In the genomic region with DNA sequence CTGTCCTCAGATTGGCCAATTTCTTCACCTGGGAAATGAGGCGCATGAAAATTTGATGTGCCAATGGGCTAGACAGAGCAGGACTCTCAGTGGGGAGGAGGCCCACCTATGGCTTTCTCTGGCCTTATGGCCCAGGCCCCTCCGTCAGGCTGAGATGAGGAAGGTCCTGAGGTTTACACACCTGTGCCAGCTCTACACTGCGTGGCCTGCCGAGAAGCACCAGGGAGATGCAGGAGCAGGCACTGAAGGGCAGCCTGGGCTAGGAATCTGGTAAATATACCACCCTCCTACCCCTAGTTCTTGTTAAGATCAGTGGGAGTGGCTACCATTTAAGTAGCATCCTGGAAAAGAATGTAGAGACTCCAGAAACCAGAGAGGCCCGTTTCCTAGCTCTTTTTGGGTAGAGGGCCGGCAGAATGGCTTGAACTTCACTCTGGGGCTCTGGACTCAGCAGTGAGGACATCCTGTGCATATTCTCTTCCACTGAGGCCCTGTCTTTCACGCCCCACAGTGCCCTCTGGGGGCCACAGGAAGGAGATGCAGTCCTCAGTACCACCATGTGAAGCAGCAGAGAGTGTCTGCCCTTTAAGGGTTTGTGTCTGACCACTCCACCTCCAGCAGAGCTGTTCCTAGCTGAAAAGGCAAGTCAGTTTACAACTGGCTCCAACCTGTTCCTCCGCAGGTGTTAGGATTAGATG, we compare ENCODE assay signal across 9 mouse cellular contexts. TPM values are rescaled to one million over a fixed set of nuclear protein-coding genes. Genes with fewer than 3 reads are reported as not detected.
DNase-seq lines count a peak whose midpoint lies in the region; ATAC-seq and TF ChIP-seq lines count a peak whose summit lies in the region.
"Had no signal": no experiment of that assay in that cellular context is flagged by ENCODE, and none has a peak within 500 bp of the region (broad histone marks: within the 10 kb centered on the region; RNA-seq: fewer than 3 reads in every experiment).

No protein-coding gene starts in this region.

- H3K4me2 ChIP-seq in heart, embryonic 14.5 days (ENCODE audit: low read length): no peak overlapping the region
- H3K4me2 ChIP-seq in kidney, postnatal 0 days (ENCODE audit: low read length): no peak overlapping the region
- no peak overlapping the region for H3K4me2 ChIP-seq in liver, embryonic 11.5 days
- H3K4me2 ChIP-seq in stomach, embryonic 14.5 days (replicated peaks; ENCODE audit: low read depth, low read length): no peak overlapping the region
- H3K4me2 ChIP-seq: embryonic facial prominence, embryonic 15.5 days had no signal

- H3K27me3 ChIP-seq in heart, embryonic 14.5 days (ENCODE audit: control insufficient read depth, insufficient read depth, low read length): no peaks in the 10 kb centered on the region
- H3K27me3 ChIP-seq in kidney, postnatal 0 days (ENCODE audit: insufficient read depth, low read length): no peaks in the 10 kb centered on the region
- H3K27me3 ChIP-seq in liver, embryonic 11.5 days (replicated peaks; ENCODE audit: control insufficient read depth, insufficient read depth, low read length): no peaks in the 10 kb centered on the region
- H3K27me3 ChIP-seq in stomach, embryonic 14.5 days (ENCODE audit: control insufficient read depth, insufficient read depth, low read length): no peaks in the 10 kb centered on the region
- H3K27me3 ChIP-seq: embryonic facial prominence, embryonic 15.5 days had no signal

- peak; percentile 87 for DNase-seq in CD4-positive, CD25-positive, alpha-beta regulatory T cell, adult 2 months (ENCODE audit: low read depth, low spot score)
- DNase-seq in kidney, postnatal 0 days (ENCODE audit: low spot score): peak; percentile 89
- DNase-seq in liver, embryonic 11.5 days (ENCODE audit: low spot score): peak; percentile 67
- peak; percentile 72 for DNase-seq in neural tube, embryonic 10.5 days (ENCODE audit: extremely low spot score, low spot score)

- no peak overlapping the region for H3K9ac ChIP-seq in heart, embryonic 14.5 days (ENCODE audit: low read length)
- H3K9ac ChIP-seq in kidney, postnatal 0 days (ENCODE audit: low read depth, low read length): no peak overlapping the region
- H3K9ac ChIP-seq in liver, embryonic 11.5 days (ENCODE audit: low read depth, low read length): no peak overlapping the region
- H3K9ac ChIP-seq in stomach, embryonic 14.5 days (replicated peaks; ENCODE audit: low read depth, low read length): no peak overlapping the region
- H3K9ac ChIP-seq: embryonic facial prominence, embryonic 15.5 days had no signal

- no peak overlapping the region for H3K4me3 ChIP-seq in bone marrow macrophage, adult 2 months (ENCODE audit: insufficient read depth, low read length)
- no peak overlapping the region for H3K4me3 ChIP-seq in heart, embryonic 14.5 days (ENCODE audit: control insufficient read depth in 1 of 2, insufficient read depth in 1 of 2, low read depth in 1 of 2, low read length in 2 of 2)
- H3K4me3 ChIP-seq in kidney, postnatal 0 days (replicated peaks; ENCODE audit: low read depth, low read length): no peak overlapping the region
- H3K4me3 ChIP-seq in liver, embryonic 11.5 days (ENCODE audit: low read depth, low read length): no peak overlapping the region
- no peak overlapping the region for H3K4me3 ChIP-seq in stomach, embryonic 14.5 days (ENCODE audit: low read depth, low read length)
- H3K4me3 ChIP-seq: embryonic facial prominence, embryonic 15.5 days had no signal

- WGBS in heart, embryonic 14.5 days: 60% methylated on average over 8 of the region's 8 CpGs
- WGBS in kidney, postnatal 0 days: 68% methylated on average over 8 of the region's 8 CpGs
- WGBS in liver, embryonic 11.5 days: 69% methylated on average over 8 of the region's 8 CpGs
- 67% methylated on average over 8 of the region's 8 CpGs for WGBS in stomach, embryonic 14.5 days

- H3K9me3 ChIP-seq in heart, embryonic 14.5 days (ENCODE audit: control insufficient read depth, low read length): no peaks in the 10 kb centered on the region
- no peaks in the 10 kb centered on the region for H3K9me3 ChIP-seq in kidney, postnatal 0 days (replicated peaks; ENCODE audit: low read length)
- no peaks in the 10 kb centered on the region for H3K9me3 ChIP-seq in liver, embryonic 11.5 days (ENCODE audit: control insufficient read depth, low read length)
- H3K9me3 ChIP-seq in stomach, embryonic 14.5 days (ENCODE audit: control insufficient read depth, low read depth, low read length): no peaks in the 10 kb centered on the region
- H3K9me3 ChIP-seq: embryonic facial prominence, embryonic 15.5 days had no signal

- H3K36me3 ChIP-seq in heart, embryonic 14.5 days (ENCODE audit: control insufficient read depth, insufficient read depth, low read length): peaks cover 76% of the 10 kb centered on the region
- 0 out of 2 replicates have a peak, but pooled peaks cover 26% of the 10 kb centered on the region for H3K36me3 ChIP-seq in kidney, postnatal 0 days (ENCODE audit: insufficient read depth, low read length)
- peaks cover 11% of the 10 kb centered on the region; the same call in 1 of the 2 replicates for H3K36me3 ChIP-seq in liver, embryonic 11.5 days (ENCODE audit: control insufficient read depth, insufficient read depth, low read length)
- H3K36me3 ChIP-seq in stomach, embryonic 14.5 days (ENCODE audit: control insufficient read depth, insufficient read depth, low read length): peaks cover 23% of the 10 kb centered on the region

- no peak overlapping the region for H3K27ac ChIP-seq in bone marrow macrophage, adult 2 months (ENCODE audit: insufficient read depth, low read depth, low read length)
- no peak overlapping the region for H3K27ac ChIP-seq in heart, embryonic 14.5 days (replicated peaks in 1 of 2; ENCODE audit: control insufficient read depth in 1 of 2, insufficient read depth in 1 of 2, low read depth in 2 of 2, low read length in 2 of 2)
- no peak overlapping the region for H3K27ac ChIP-seq in kidney, postnatal 0 days
- no peak overlapping the region for H3K27ac ChIP-seq in liver, embryonic 11.5 days (ENCODE audit: low read depth, low read length)
- H3K27ac ChIP-seq in stomach, embryonic 14.5 days (ENCODE audit: low read length): no peak overlapping the region
- H3K27ac ChIP-seq: embryonic facial prominence, embryonic 15.5 days had no signal

- no peak for TF ChIP-seq POLR2A in bone marrow macrophage, adult 2 months (IDR thresholded peaks at IDR 0.05; ENCODE audit: borderline replicate concordance, low read depth, low read length)

- no peaks in the 10 kb centered on the region for H3K4me1 ChIP-seq in bone marrow macrophage, adult 2 months (ENCODE audit: control insufficient read depth, insufficient read depth, low read length)
- H3K4me1 ChIP-seq in heart, embryonic 14.5 days (ENCODE audit: control insufficient read depth in 2 of 2, insufficient read depth in 2 of 2, low read length in 2 of 2): peaks cover 7 to 8% of the 10 kb centered on the region in 2 experiments; a peak in 2 of 4 replicates
- H3K4me1 ChIP-seq in kidney, postnatal 0 days (replicated peaks; ENCODE audit: insufficient read depth, low read length): no peaks in the 10 kb centered on the region
- no peaks in the 10 kb centered on the region for H3K4me1 ChIP-seq in liver, embryonic 11.5 days (replicated peaks; ENCODE audit: control insufficient read depth, insufficient read depth, low read length)
- H3K4me1 ChIP-seq in stomach, embryonic 14.5 days (ENCODE audit: control insufficient read depth, insufficient read depth, low read length): no peaks in the 10 kb centered on the region
- H3K4me1 ChIP-seq: embryonic facial prominence, embryonic 15.5 days had no signal

- peak; percentile 54 for TF ChIP-seq CTCF in bone marrow macrophage, adult 2 months (IDR thresholded peaks at IDR 0.05; ENCODE audit: low read depth, low read length)
- TF ChIP-seq CTCF in kidney, postnatal 0 days (IDR thresholded peaks at IDR 0.05; ENCODE audit: low read depth): peak; percentile 88

- ATAC-seq in erythroblast, adult 5-6 weeks (replicated peaks; ENCODE audit: low FRiP score, poor library complexity, severe bottlenecking): peak; percentile 71
- peak; percentile 65; the same call in 1 of the 2 replicates for ATAC-seq in heart, embryonic 14.5 days (ENCODE audit: insufficient number of reproducible peaks, insufficient read depth, low FRiP score, low read depth)
- peak; percentile 63 for ATAC-seq in kidney, postnatal 0 days (replicated peaks; ENCODE audit: low FRiP score, low read depth)
- ATAC-seq in liver, embryonic 11.5 days (replicated peaks; ENCODE audit: low FRiP score): peak; percentile 54; the same call in 1 of the 2 replicates
- peak; percentile 42; the same call in 1 of the 2 replicates for ATAC-seq in stomach, embryonic 14.5 days (ENCODE audit: insufficient number of reproducible peaks, insufficient read depth, low FRiP score, low read depth)

RNA-seq across cellular contexts. Expression of gene Nat10, which starts 42.3 kb away (rescaled TPM):
- polyA plus RNA-seq in bone marrow macrophage, adult 2 months (2012; ENCODE audit: insufficient read depth, insufficient read length, missing spikeins): 8.7 and 12.0 TPM in 2 replicates
- total RNA-seq in erythroblast, adult 5-6 weeks (2015; ENCODE audit: low replicate concordance): 9.6 and 10.2 TPM in 2 replicates
- total RNA-seq in erythroblast, adult 5-6 weeks (2017; ENCODE audit: low replicate concordance): 19.2 and 21.7 TPM in 2 replicates
- polyA plus RNA-seq in heart, embryonic 14.5 days (2014; fragmentation: Nextera tagmentation; extraction: Ambion mirVana): 15.3 and 16.3 TPM in 2 replicates
- polyA plus RNA-seq in kidney, postnatal 0 days (2015; fragmentation: Nextera tagmentation; extraction: Ambion mirVana): 13.2 and 14.4 TPM in 2 replicates
- polyA plus RNA-seq in liver, embryonic 11.5 days (2014; fragmentation: Nextera tagmentation; extraction: Ambion mirVana): 55.1 and 58.8 TPM in 2 replicates
- polyA plus RNA-seq in stomach, embryonic 14.5 days (2014; fragmentation: Nextera tagmentation; extraction: Ambion mirVana): 26.7 and 27.4 TPM in 2 replicates
